Mouse (Mus musculus) small intestine, adult 2 months (tissue): ENCODE data around the gene Fhod1. TPM values are rescaled to one million over a fixed set of nuclear protein-coding genes. Genes with fewer than 3 reads are reported as not detected.

Experiments
- H3K27ac ChIP-seq: fragments of 200-500 bp; 2 replicates; pipeline ENCODE4 v1.5.1; 2012; ENCODE audit warnings: low read depth, low read length, control low read depth, inconsistent platforms; ENCODE audit not compliant: insufficient read depth
- H3K27me3 ChIP-seq: fragments of 200-500 bp; 2 replicates; pipeline ENCODE4 v1.6.1; 2012; ENCODE audit warnings: mild to moderate bottlenecking, moderate library complexity, low read length, inconsistent platforms; ENCODE audit not compliant: control insufficient read depth, insufficient read depth
- H3K36me3 ChIP-seq: fragments of 200-500 bp; 2 replicates; pipeline ENCODE4 v1.6.1; 2012; ENCODE audit warnings: mild to moderate bottlenecking, low read length, control low read depth, inconsistent platforms; ENCODE audit not compliant: control insufficient read depth, insufficient read depth
- H3K4me1 ChIP-seq: fragments of 200-500 bp; 2 replicates; pipeline ENCODE4 v1.6.1; 2012; ENCODE audit warnings: low read length, inconsistent platforms, mixed read lengths; ENCODE audit not compliant: control insufficient read depth, insufficient read depth, insufficient read length
- H3K4me3 ChIP-seq: fragments of 200-500 bp; 2 replicates; pipeline ENCODE4 v1.5.1; 2012; ENCODE audit warnings: low read depth, mild to moderate bottlenecking, control low read depth, inconsistent platforms, low read length, moderate library complexity
- CTCF ChIP-seq: fragments of 200-500 bp; IDR thresholded peaks from 2 replicates; pipeline ENCODE4 v1.5.1; 2012; ENCODE audit warnings: low read depth, mild to moderate bottlenecking, control low read depth, inconsistent platforms, low read length, moderate library complexity, mixed read lengths; ENCODE audit not compliant: insufficient replicate concordance, insufficient read length; ENCODE audit errors: extremely low read depth
- POLR2A ChIP-seq: fragments of 200-500 bp; IDR thresholded peaks from 2 replicates; pipeline ENCODE4 v1.6.1; 2012; ENCODE audit warnings: low read depth, mild to moderate bottlenecking, control low read depth, inconsistent platforms, low read length, moderate library complexity
- WGBS: fragments of 180-500 bp; shearing (Covaris S2); methylation state at CpG from one replicate; pipeline ENCODE4 v1.1.7; 2018; 5-methylcytosine and 5-hydroxymethylcytosine counted together
- polyA plus RNA-seq: library from polyadenylated mRNA; depleted of rRNA; stranded (reverse); fragments of >200 nt; gene quantifications from 2 replicates; pipeline ENCODE4 v1.2.3, GENCODE M21; 2012

Gene Fhod1
- polyA plus RNA-seq, 1 experiment = 19.6 TPM

GRCm38 (mm10) chr8:105378673-105379072, 30.9 kb upstream of the Fhod1 start:
- WGBS = 16% methylated on average over 19 of the region's 19 CpGs
- H3K27ac ChIP-seq = no peak overlapping the region
- H3K4me1 ChIP-seq = peaks cover 12% of the 10 kb centered on the region
- no peaks in the 10 kb centered on the region for H3K27me3 ChIP-seq
- H3K36me3 ChIP-seq = no peaks in the 10 kb centered on the region
- H3K4me3 ChIP-seq = no peak overlapping the region
- TF ChIP-seq POLR2A = no peak
- TF ChIP-seq CTCF = no peak

DNA sequence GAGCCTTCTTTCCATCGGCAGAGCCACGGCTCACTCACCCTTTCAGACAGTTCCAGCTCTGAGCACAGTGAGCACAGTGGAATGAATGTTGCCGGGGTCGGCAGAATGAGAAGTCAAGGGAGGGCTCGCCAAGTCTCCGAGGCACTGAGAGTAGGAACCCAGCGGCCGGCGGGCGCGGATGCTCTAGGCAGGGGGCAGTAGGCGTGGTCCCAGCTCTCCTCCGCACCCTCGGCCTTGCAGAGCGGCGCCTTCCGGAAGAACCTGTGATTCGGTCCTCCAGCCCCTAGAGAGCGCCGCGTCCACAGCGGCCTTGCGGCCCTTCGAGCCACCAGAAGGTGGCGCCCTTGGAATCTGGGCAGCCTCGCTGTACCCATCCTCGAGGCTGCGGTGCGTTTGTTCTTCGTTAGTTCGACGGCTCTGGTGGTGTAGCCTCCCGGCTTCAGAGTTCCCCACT, 26.8 kb upstream of the Fhod1 start:
- H3K4me3 ChIP-seq = no peak overlapping the region
- WGBS = 49% methylated on average over 33 of the region's 33 CpGs

GRCm38 (mm10) chr8:105373032-105373431, 25.3 kb upstream of the Fhod1 start, which contains the start of gene Plekhg4:
TSS of gene Plekhg4 (plus strand) at chr8:105373274.
- H3K4me1 ChIP-seq = peaks cover 5% of the 10 kb centered on the region
- H3K4me3 ChIP-seq = no peak within 1 kb of the TSS
- TF ChIP-seq POLR2A = no peak
- no peak for TF ChIP-seq CTCF
- H3K27ac ChIP-seq = no peak within 1 kb of the TSS
- 63% methylated on average over 2 of the region's 2 CpGs for WGBS
- H3K27me3 ChIP-seq = no peaks in the 10 kb centered on the region
- no peaks in the 10 kb centered on the region for H3K36me3 ChIP-seq

More for the DNA sequence above, 26.8 kb upstream of the Fhod1 start:
- TF ChIP-seq CTCF (peak; percentile 41; the same call in 1 of the 2 replicates), POLR2A (no peak)
- Histone ChIP-seq H3K27ac (no peak overlapping the region), H3K27me3 (no peaks in the 10 kb centered on the region), H3K4me1 (peaks cover 12% of the 10 kb centered on the region), H3K36me3 (no peaks in the 10 kb centered on the region)

- no peak overlapping the region for H3K4me3 ChIP-seq
- H3K27me3 ChIP-seq = no peaks in the 10 kb centered on the region
- peaks cover 5% of the 10 kb centered on the region for H3K4me1 ChIP-seq
- H3K27ac ChIP-seq = no peak overlapping the region
- TF ChIP-seq CTCF (no peak), POLR2A (no peak)
- no peaks in the 10 kb centered on the region for H3K36me3 ChIP-seq
- 86% methylated on average over 9 of the region's 9 CpGs for WGBS
Observed at GRCm38 (mm10) chr8:105372473-105372872, 24.7 kb upstream of the Fhod1 start.

- TF ChIP-seq CTCF (peak; percentile 22; the same call in 1 of the 2 replicates), POLR2A (no peak)
- Histone ChIP-seq H3K36me3 (no peaks in the 10 kb centered on the region), H3K27me3 (no peaks in the 10 kb centered on the region), H3K4me1 (peaks cover 6% of the 10 kb centered on the region; the same call in 1 of the 2 replicates), H3K27ac (no peak overlapping the region), H3K4me3 (no peak overlapping the region)
- WGBS = 67% methylated on average over 2 of the region's 2 CpGs
Observed at GRCm38 (mm10) chr8:105367107-105367506, 19.4 kb upstream of the Fhod1 start.

DNA sequence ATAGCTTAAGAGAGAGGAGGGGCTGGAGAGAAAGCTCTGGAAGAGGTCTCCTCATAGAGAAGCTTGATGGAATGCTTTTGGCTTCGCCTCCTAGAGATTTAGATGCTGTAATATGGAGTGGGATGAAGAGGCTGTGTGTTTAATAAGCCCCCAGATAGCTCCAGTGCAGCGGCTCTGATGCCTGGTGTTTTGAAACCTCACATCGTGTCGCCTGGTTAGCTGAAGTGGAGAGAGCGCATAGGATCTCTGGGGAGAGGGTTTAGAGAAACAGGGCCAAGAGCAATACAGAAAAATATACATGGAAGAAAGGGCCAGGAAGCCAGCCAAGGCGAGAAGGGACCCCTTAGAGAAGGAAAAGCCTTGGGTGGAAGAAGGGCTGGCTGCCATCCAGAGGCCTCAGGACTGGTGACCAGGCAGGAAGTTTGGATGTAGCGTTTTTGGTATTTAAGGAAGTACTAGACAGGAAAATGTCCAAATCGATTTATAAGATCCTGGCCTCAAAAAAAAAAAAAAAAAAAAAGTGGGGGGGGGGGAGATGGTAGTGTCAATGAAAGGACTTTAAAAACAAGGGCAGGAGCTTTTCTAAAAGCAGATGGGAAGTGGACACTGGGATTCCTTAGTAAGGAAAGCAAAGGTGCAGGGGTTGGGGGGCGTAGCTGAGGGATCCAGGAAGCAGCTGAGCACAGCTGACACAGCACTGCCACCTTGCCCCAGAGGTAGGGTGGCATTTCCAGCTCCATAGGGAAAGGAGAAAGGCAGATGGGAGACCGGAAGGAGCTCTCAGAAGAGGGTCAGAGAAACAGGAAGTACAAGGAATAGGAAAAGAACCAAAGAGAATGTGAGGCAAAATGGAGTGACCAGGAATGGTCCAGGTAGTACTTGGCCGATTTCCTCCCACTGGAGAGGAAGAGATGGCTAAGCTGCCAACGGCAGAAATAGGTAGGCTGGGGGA, 14.3 kb upstream of the Fhod1 start:
- H3K27me3 ChIP-seq = no peaks in the 10 kb centered on the region
- 61% methylated on average over 12 of the region's 12 CpGs for WGBS
- H3K36me3 ChIP-seq = no peaks in the 10 kb centered on the region
- no peak overlapping the region for H3K27ac ChIP-seq
- no peak overlapping the region for H3K4me3 ChIP-seq
- no peak for TF ChIP-seq POLR2A
- TF ChIP-seq CTCF = no peak
- peaks cover 6% of the 10 kb centered on the region; the same call in 1 of the 2 replicates for H3K4me1 ChIP-seq

DNA sequence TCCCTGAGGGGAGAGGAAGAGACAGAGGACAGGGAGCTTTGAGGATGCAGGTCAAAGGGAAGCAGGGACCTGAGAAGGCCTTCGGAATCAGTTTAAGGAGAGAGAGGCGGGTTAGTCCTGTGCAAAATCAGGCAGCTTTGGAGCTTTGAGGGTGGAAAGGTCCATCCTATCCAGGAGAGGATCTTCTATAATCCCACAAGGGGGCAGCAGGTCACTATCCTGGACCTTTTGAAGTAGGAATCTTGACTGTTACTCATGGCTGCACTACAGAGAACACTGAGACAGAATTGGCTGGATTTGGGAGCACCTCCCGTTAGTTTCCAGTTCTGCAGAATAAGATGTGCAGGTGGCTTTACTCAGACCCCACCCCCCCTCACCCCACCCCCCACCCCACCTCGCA, 11.9 kb upstream of the Fhod1 start:
- peaks cover 17% of the 10 kb centered on the region for H3K4me1 ChIP-seq
- no peaks in the 10 kb centered on the region for H3K27me3 ChIP-seq
- no peaks in the 10 kb centered on the region for H3K36me3 ChIP-seq
- H3K4me3 ChIP-seq = no peak overlapping the region
- no peak overlapping the region for H3K27ac ChIP-seq
- WGBS = 64% methylated on average over 4 of the region's 4 CpGs
- TF ChIP-seq CTCF = no peak
- TF ChIP-seq POLR2A = no peak
